Mouse (Mus musculus): ENCODE data around the gene Prcp.
"Not testable (repeated sequence)": the region's sequence is repeated elsewhere in the genome, so short reads cannot be mapped to it uniquely, and the experiment has no call there.

Prcp gene

GRCm38 (mm10) chr7:92890211-92890610 lies 15.9 kb downstream of the Prcp start:
- no peak for DNase-seq (ENCODE audit: extremely low read depth, insufficient read length, low spot score)

GRCm38 (mm10) chr7:92890618-92891230 lies 16.5 kb downstream of the Prcp start:
- DNase-seq (ENCODE audit: extremely low read depth, insufficient read length, low spot score), result no peak

- DNase-seq (ENCODE audit: extremely low read depth, insufficient read length, low spot score), result peak; percentile 7
Observed at GRCm38 (mm10) chr7:92893478-92893877, 19.2 kb downstream of the Prcp start.

- no peak for DNase-seq (ENCODE audit: extremely low read depth, insufficient read length, low spot score)
Observed at GRCm38 (mm10) chr7:92896036-92896435, 21.8 kb downstream of the Prcp start.

- DNase-seq (ENCODE audit: extremely low read depth, insufficient read length, low spot score), result no peak
Observed at GRCm38 (mm10) chr7:92897021-92897420, 22.8 kb downstream of the Prcp start.

GRCm38 (mm10) chr7:92903360-92904038 lies 29.2 kb downstream of the Prcp start:
- peak; percentile 26 for DNase-seq (ENCODE audit: extremely low read depth, insufficient read length, low spot score)

- DNase-seq (ENCODE audit: extremely low read depth, insufficient read length, low spot score), result not testable (repeated sequence)
Observed at GRCm38 (mm10) chr7:92904285-92904684, 30.0 kb downstream of the Prcp start.

- no peak for DNase-seq (ENCODE audit: extremely low read depth, insufficient read length, low spot score)
Observed at GRCm38 (mm10) chr7:92920172-92920856, 46.0 kb downstream of the Prcp start.

GRCm38 (mm10) chr7:92920857-92921172 lies 46.5 kb downstream of the Prcp start:
- DNase-seq (ENCODE audit: extremely low read depth, insufficient read length, low spot score), result no peak

- no peak for DNase-seq (ENCODE audit: extremely low read depth, insufficient read length, low spot score)
Observed at GRCm38 (mm10) chr7:92932792-92933191, 58.5 kb downstream of the Prcp start.

GRCm38 (mm10) chr7:92933308-92933948 lies 59.2 kb downstream of the Prcp start:
- DNase-seq (ENCODE audit: extremely low read depth, insufficient read length, low spot score), result not testable (repeated sequence)

- DNase-seq (ENCODE audit: extremely low read depth, insufficient read length, low spot score), result no peak
Observed at GRCm38 (mm10) chr7:92936747-92937146, 62.5 kb downstream of the Prcp start.

GRCm38 (mm10) chr7:92937955-92938354 lies 63.7 kb downstream of the Prcp start:
- no peak for DNase-seq (ENCODE audit: extremely low read depth, insufficient read length, low spot score)

GRCm38 (mm10) chr7:92939776-92940175 lies 65.5 kb downstream of the Prcp start:
- DNase-seq (ENCODE audit: extremely low read depth, insufficient read length, low spot score), result no peak

- DNase-seq (ENCODE audit: extremely low read depth, insufficient read length, low spot score), result no peak
Observed at GRCm38 (mm10) chr7:92950775-92951174, 76.5 kb downstream of the Prcp start.

GRCm38 (mm10) chr7:92952210-92952609 lies 77.9 kb downstream of the Prcp start:
- DNase-seq (ENCODE audit: extremely low read depth, insufficient read length, low spot score), result no peak

GRCm38 (mm10) chr7:92959758-92960157 lies 85.5 kb downstream of the Prcp start:
- no peak for DNase-seq (ENCODE audit: extremely low read depth, insufficient read length, low spot score)

GRCm38 (mm10) chr7:92961876-92962275 lies 87.6 kb downstream of the Prcp start:
- DNase-seq (ENCODE audit: extremely low read depth, insufficient read length, low spot score), result peak; percentile 37

GRCm38 (mm10) chr7:92964754-92965501 lies 90.7 kb downstream of the Prcp start:
- no peak for DNase-seq (ENCODE audit: extremely low read depth, insufficient read length, low spot score)

GRCm38 (mm10) chr7:92967381-92968127 lies 93.3 kb downstream of the Prcp start:
- DNase-seq (ENCODE audit: extremely low read depth, insufficient read length, low spot score), result no peak

Data from 3134 (cell line).